Mouse (Mus musculus): ENCODE data around the gene Ppig. TPM values are rescaled to one million over a fixed set of nuclear protein-coding genes. Genes with fewer than 3 reads are reported as not detected.

Gene Ppig
- polyA plus RNA-seq, 2 experiments, result 25.3 to 120 TPM

DNA sequence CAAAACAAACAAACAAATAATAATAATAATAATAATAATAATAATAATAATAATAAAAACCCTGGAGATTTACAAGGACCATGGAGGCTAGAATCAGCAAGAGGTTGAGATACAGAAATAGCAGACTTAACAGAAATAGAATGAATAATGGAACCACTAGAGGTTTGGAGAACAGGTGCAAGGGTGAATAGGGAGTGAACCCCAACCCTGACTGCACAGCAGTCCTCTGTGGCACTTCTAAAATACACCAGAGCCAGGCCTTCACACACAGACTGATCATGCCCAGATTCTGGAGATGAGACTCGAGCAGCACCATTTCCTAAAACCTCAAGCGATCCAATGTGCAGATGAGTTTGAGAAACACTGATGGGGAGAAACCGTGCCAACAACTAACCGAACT lies 40.4 kb upstream of the Ppig start:
- H3K27ac ChIP-seq (replicated peaks; ENCODE audit: low read depth, low read length), result no peak overlapping the region
- no peak overlapping the region for H3K4me2 ChIP-seq (replicated peaks; ENCODE audit: low read depth, low read length, severe bottlenecking)
- ATAC-seq (ENCODE audit: low FRiP score, low read depth), result no peak
- DNase-seq (ENCODE audit: low spot score), result no peak
- H3K27me3 ChIP-seq (ENCODE audit: control insufficient read depth, insufficient read depth, low read length), result no peaks in the 10 kb centered on the region
- H3K4me1 ChIP-seq (ENCODE audit: control insufficient read depth, insufficient read depth, low read length), result no peaks in the 10 kb centered on the region
- H3K9ac ChIP-seq (ENCODE audit: low read depth, low read length, severe bottlenecking), result no peak overlapping the region
- WGBS, result 89% methylated on average over 4 of the region's 4 CpGs
- TF ChIP-seq POLR2A (IDR thresholded peaks at IDR 0.05; ENCODE audit: borderline replicate concordance, extremely low read depth, insufficient read depth, insufficient read length), result no peak
- H3K4me3 ChIP-seq (replicated peaks; ENCODE audit: low read length), result no peak overlapping the region
- H3K36me3 ChIP-seq (ENCODE audit: control insufficient read depth, insufficient read depth, low read length), result peaks cover 7% of the 10 kb centered on the region
- H3K9me3 ChIP-seq (ENCODE audit: control insufficient read depth, low read length), result no peaks in the 10 kb centered on the region

DNA sequence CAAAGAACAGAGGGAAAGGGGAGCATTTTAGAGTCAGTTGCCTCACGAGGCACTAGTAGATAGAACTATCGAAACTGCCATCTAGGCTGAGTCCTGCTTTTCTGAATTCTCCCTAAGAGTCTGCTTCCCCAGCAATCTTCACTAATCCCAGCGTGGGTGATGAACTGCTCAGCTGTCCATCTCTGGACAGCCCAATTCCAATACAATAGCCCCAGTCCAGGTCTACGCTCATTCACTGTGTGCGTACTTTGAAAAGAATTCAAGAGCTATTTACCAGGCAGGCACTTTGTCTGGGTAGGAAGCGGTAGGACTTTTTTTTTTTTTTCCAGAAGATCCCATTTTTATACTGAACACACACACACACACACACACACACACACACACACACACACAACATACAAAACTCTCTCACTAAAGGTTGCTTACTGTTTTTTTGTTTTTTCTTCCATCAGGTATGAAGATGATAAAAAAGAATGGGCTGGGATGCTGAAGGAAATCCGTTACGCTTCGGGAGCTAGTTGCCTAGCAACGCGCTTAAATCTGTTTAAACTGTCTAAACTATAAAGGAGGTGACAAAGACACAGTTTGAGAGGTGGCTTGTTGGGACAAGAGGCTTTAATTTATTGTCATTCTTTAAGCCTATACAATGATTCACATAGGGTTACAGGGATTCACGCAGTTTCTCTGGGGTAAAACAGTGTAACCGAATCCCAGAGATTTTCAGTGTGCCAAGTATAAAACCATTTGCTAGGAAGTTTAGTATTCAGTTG lies 39.1 kb upstream of the Ppig start:
- Histone ChIP-seq H3K36me3 (ENCODE audit: control insufficient read depth, insufficient read depth, low read length) (peaks cover 11% of the 10 kb centered on the region), H3K27ac (replicated peaks; ENCODE audit: low read depth, low read length) (no peak overlapping the region), H3K4me2 (replicated peaks; ENCODE audit: low read depth, low read length, severe bottlenecking) (no peak overlapping the region), H3K9ac (ENCODE audit: low read depth, low read length, severe bottlenecking) (no peak overlapping the region), H3K4me1 (ENCODE audit: control insufficient read depth, insufficient read depth, low read length) (no peaks in the 10 kb centered on the region), H3K27me3 (ENCODE audit: control insufficient read depth, insufficient read depth, low read length) (no peaks in the 10 kb centered on the region), H3K9me3 (ENCODE audit: control insufficient read depth, low read length) (no peaks in the 10 kb centered on the region), H3K4me3 (replicated peaks; ENCODE audit: low read length) (no peak overlapping the region)
- WGBS, result 92% methylated on average over 13 of the region's 13 CpGs
- ATAC-seq (ENCODE audit: low FRiP score, low read depth) (no peak), DNase-seq (ENCODE audit: low spot score) (no peak)
- TF ChIP-seq POLR2A (IDR thresholded peaks at IDR 0.05; ENCODE audit: borderline replicate concordance, extremely low read depth, insufficient read depth, insufficient read length), result no peak

DNA sequence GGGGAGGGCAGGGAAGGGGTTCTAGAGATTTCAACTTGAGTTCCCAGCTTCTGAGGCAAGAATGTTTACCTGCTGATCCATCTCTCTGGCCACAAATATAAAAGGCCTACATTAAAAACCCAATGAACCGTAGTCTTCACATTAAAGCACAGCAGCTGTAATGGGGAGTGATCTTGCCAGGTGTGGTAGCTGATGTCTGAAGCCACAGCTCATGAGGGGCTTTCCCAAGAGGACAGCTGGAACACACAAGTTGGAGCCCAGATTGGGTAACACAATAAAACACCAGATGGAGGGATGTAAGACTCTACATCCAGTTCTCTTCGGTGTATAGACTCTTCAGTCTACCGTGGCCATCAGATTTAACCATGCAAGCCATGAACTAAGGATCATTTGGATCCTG lies 37.9 kb upstream of the Ppig start:
- WGBS, result 86% methylated on average over 3 of the region's 3 CpGs
- Histone ChIP-seq H3K27ac (replicated peaks; ENCODE audit: low read depth, low read length) (no peak overlapping the region), H3K4me1 (ENCODE audit: control insufficient read depth, insufficient read depth, low read length) (no peaks in the 10 kb centered on the region), H3K4me3 (replicated peaks; ENCODE audit: low read length) (no peak overlapping the region), H3K4me2 (replicated peaks; ENCODE audit: low read depth, low read length, severe bottlenecking) (no peak overlapping the region), H3K9ac (ENCODE audit: low read depth, low read length, severe bottlenecking) (no peak overlapping the region), H3K27me3 (ENCODE audit: control insufficient read depth, insufficient read depth, low read length) (no peaks in the 10 kb centered on the region), H3K9me3 (ENCODE audit: control insufficient read depth, low read length) (no peaks in the 10 kb centered on the region), H3K36me3 (ENCODE audit: control insufficient read depth, insufficient read depth, low read length) (peaks cover 18% of the 10 kb centered on the region)
- TF ChIP-seq POLR2A (IDR thresholded peaks at IDR 0.05; ENCODE audit: borderline replicate concordance, extremely low read depth, insufficient read depth, insufficient read length), result no peak
- ATAC-seq (ENCODE audit: low FRiP score, low read depth) (no peak), DNase-seq (ENCODE audit: low spot score) (no peak)

GRCm38 (mm10) chr2:69690214-69690613 lies 32.1 kb upstream of the Ppig start:
- no peak overlapping the region for H3K4me3 ChIP-seq (replicated peaks; ENCODE audit: low read length)
- no peak overlapping the region for H3K4me2 ChIP-seq (replicated peaks; ENCODE audit: low read depth, low read length, severe bottlenecking)
- H3K9me3 ChIP-seq (ENCODE audit: control insufficient read depth, low read length), result no peaks in the 10 kb centered on the region
- DNase-seq (ENCODE audit: low spot score), result no peak
- no peak for TF ChIP-seq POLR2A (IDR thresholded peaks at IDR 0.05; ENCODE audit: borderline replicate concordance, extremely low read depth, insufficient read depth, insufficient read length)
- 90% methylated on average over 3 of the region's 3 CpGs for WGBS
- no peak overlapping the region for H3K27ac ChIP-seq (replicated peaks; ENCODE audit: low read depth, low read length)
- no peak for ATAC-seq (ENCODE audit: low FRiP score, low read depth)
- no peaks in the 10 kb centered on the region for H3K27me3 ChIP-seq (ENCODE audit: control insufficient read depth, insufficient read depth, low read length)
- H3K4me1 ChIP-seq (ENCODE audit: control insufficient read depth, insufficient read depth, low read length), result no peaks in the 10 kb centered on the region
- no peak overlapping the region for H3K9ac ChIP-seq (ENCODE audit: low read depth, low read length, severe bottlenecking)
- H3K36me3 ChIP-seq (ENCODE audit: control insufficient read depth, insufficient read depth, low read length), result peaks cover 44% of the 10 kb centered on the region

DNA sequence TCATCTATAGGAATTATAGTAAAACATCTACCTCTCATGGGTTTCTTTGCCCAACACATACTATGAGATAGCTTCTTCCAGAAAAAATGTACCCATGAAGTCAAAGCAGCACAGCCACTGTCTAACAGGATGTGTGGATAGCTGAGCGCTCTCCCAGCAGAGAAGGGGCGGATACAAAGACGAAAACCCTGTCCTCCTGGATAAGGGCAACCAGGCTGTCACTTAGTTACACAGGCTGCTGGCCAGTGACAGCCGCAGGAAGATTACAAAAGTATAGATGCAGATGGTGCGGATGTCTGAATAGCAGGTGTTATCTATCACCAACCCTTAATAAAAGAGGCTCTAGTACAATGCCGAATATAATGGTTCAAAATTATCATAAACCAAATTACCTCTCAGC lies 31.5 kb upstream of the Ppig start:
- no peak for TF ChIP-seq POLR2A (IDR thresholded peaks at IDR 0.05; ENCODE audit: borderline replicate concordance, extremely low read depth, insufficient read depth, insufficient read length)
- Histone ChIP-seq H3K9ac (ENCODE audit: low read depth, low read length, severe bottlenecking) (no peak overlapping the region), H3K9me3 (ENCODE audit: control insufficient read depth, low read length) (no peaks in the 10 kb centered on the region), H3K4me3 (replicated peaks; ENCODE audit: low read length) (no peak overlapping the region), H3K27ac (replicated peaks; ENCODE audit: low read depth, low read length) (no peak overlapping the region), H3K4me1 (ENCODE audit: control insufficient read depth, insufficient read depth, low read length) (no peaks in the 10 kb centered on the region), H3K36me3 (ENCODE audit: control insufficient read depth, insufficient read depth, low read length) (peaks cover 41% of the 10 kb centered on the region), H3K27me3 (ENCODE audit: control insufficient read depth, insufficient read depth, low read length) (no peaks in the 10 kb centered on the region), H3K4me2 (replicated peaks; ENCODE audit: low read depth, low read length, severe bottlenecking) (no peak overlapping the region)
- ATAC-seq (ENCODE audit: low FRiP score, low read depth) (no peak), DNase-seq (ENCODE audit: low spot score) (no peak)
- WGBS, result 88% methylated on average over 6 of the region's 6 CpGs

All from limb, embryonic 14.5 days (tissue).